In the genomic region with DNA sequence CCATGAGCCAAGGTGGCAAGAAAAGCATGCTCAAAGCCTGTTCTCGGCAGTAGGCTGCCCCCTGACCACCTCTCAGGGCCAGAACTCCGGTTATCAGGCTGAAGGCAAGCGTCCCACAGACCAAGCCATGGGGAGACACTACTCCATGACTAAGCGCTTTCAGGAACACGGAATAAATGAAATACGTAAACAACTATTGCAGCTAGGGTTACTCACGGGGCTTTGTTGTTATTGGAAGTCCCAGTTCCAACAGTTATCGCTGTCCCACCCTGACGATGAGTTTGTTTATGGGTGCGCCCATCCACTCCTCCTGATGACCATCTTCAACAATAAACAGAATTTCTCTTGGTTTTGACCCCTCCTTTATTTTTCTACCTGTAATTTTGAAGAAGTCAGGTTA, we compare ENCODE assay signal across 31 mouse cellular contexts.
"Had no signal": no experiment of that assay in that cellular context is flagged by ENCODE, and none has a peak within 500 bp of the region (broad histone marks: within the 10 kb centered on the region; RNA-seq: fewer than 3 reads in every experiment).

No protein-coding gene starts in this region.

- H3K36me3 ChIP-seq: limb, embryonic 10.5 days; limb, embryonic 12.5 days; limb, embryonic 13.5 days; limb, embryonic 15.5 days; liver, embryonic 12.5 days; liver, embryonic 13.5 days; liver, embryonic 15.5 days; lung, embryonic 15.5 days; midbrain, embryonic 10.5 days; midbrain, embryonic 12.5 days; midbrain, embryonic 13.5 days; midbrain, embryonic 15.5 days had no signal

- H3K4me2 ChIP-seq: limb, embryonic 12.5 days; limb, embryonic 13.5 days; limb, embryonic 15.5 days; liver, embryonic 11.5 days; liver, embryonic 12.5 days; liver, embryonic 13.5 days; liver, embryonic 15.5 days; lung, embryonic 14.5 days; lung, embryonic 15.5 days; midbrain, embryonic 11.5 days; midbrain, embryonic 12.5 days; midbrain, embryonic 13.5 days; midbrain, embryonic 15.5 days had no signal

- H3K27me3 ChIP-seq: limb, embryonic 12.5 days; limb, embryonic 13.5 days; limb, embryonic 15.5 days; liver, embryonic 12.5 days; liver, embryonic 13.5 days; liver, embryonic 15.5 days; lung, embryonic 15.5 days; megakaryocyte, embryonic 14.5 days; midbrain, embryonic 15.5 days had no signal

- H3K27ac ChIP-seq: limb, embryonic 10.5 days; limb, embryonic 12.5 days; limb, embryonic 13.5 days; limb, embryonic 15.5 days; liver, embryonic 12.5 days; liver, embryonic 13.5 days; liver, embryonic 14.5 days; liver, embryonic 15.5 days; lung, embryonic 15.5 days; macrophage; midbrain, embryonic 10.5 days; midbrain, embryonic 12.5 days; midbrain, embryonic 13.5 days; midbrain, embryonic 15.5 days had no signal

- ATAC-seq: liver, embryonic 12.5 days; liver, postnatal 0 days; lung, postnatal 0 days; midbrain, embryonic 13.5 days; midbrain, embryonic 15.5 days; midbrain, embryonic 16.5 days had no signal

- H3K4me1 ChIP-seq: limb, embryonic 10.5 days; limb, embryonic 12.5 days; limb, embryonic 15.5 days; liver, embryonic 12.5 days; liver, embryonic 13.5 days; liver, embryonic 15.5 days; lung, embryonic 15.5 days; megakaryocyte, embryonic 14.5 days; midbrain, embryonic 10.5 days; midbrain, embryonic 12.5 days; midbrain, embryonic 13.5 days; midbrain, embryonic 15.5 days had no signal

- H3K9ac ChIP-seq: limb, embryonic 12.5 days; limb, embryonic 13.5 days; limb, embryonic 15.5 days; liver, embryonic 12.5 days; liver, embryonic 13.5 days; liver, embryonic 14.5 days; liver, embryonic 15.5 days; liver, postnatal 0 days; lung, embryonic 14.5 days; lung, embryonic 15.5 days; midbrain, embryonic 12.5 days; midbrain, embryonic 13.5 days; midbrain, embryonic 15.5 days had no signal

- DNase-seq: left cerebral cortex, postnatal 4 days; liver; liver, embryonic 13.5 days; liver, postnatal 0 days; lung, adult 18-20 months; lung, adult 2 months; lung, embryonic 14.5 days; lung, postnatal 10 days; lung, postnatal 14 days; lung, postnatal 36 days; lung, postnatal 4 days; midbrain, embryonic 14.5 days had no signal

- H3K9me3 ChIP-seq: limb, embryonic 10.5 days; limb, embryonic 12.5 days; limb, embryonic 13.5 days; limb, embryonic 15.5 days; liver, embryonic 12.5 days; liver, embryonic 13.5 days; liver, embryonic 15.5 days; lung, embryonic 15.5 days; megakaryocyte, embryonic 14.5 days; midbrain, embryonic 10.5 days; midbrain, embryonic 12.5 days; midbrain, embryonic 13.5 days; midbrain, embryonic 15.5 days had no signal

- H3K4me3 ChIP-seq: limb, embryonic 10.5 days; limb, embryonic 12.5 days; limb, embryonic 13.5 days; limb, embryonic 15.5 days; liver, embryonic 12.5 days; liver, embryonic 13.5 days; liver, embryonic 15.5 days; lung, embryonic 15.5 days; megakaryocyte, embryonic 14.5 days; midbrain, embryonic 10.5 days; midbrain, embryonic 12.5 days; midbrain, embryonic 13.5 days; midbrain, embryonic 15.5 days; myocyte had no signal
